Mouse (Mus musculus): ENCODE data around the gene Prss48. TPM values are rescaled to one million over a fixed set of nuclear protein-coding genes. Genes with fewer than 3 reads are reported as not detected.

Gene Prss48
- total and polyA plus RNA-seq, 2 experiments from 2014 or later, result not detected

DNA sequence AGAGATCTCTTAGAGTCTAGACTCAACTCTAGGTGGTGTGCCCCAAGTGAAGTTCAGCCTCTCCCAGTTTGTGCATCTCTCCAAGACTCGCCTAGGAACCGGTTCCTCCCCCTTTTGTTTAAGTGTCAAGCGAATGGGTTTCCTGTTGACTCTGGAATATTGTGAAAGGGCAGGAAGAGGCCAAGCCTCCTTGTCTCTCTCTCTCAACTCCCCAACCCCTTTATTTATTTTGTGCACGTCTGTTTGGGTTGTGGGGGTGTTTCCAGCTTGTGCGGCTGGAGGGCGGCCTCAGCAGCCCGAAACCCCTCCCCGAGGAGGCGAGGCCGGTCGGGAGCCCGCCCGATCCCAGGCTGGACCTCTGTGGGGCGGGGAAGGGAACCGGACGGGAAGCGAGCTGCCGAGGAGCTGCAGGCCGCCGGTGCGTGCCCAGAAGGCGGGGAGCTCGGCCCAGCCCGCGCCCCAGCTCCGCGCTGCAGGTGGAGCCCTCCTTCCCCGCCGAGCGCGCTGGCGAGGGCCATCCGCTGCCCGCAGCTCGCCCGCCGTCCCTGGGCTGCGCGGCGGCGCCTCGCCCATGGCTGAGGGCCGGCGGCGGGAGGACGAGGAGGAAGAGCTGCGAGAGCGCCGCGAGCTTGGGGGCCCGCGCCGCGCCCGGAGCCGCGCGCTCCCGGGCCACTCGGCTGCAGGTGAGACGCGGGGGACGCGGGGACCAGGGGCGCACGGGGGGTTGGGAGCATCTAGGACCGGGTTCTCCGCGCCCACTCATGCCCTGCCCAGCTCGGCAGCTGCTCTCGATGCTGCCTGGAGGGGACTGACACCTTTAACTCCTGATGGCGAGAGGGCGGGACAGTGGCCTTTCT is 31.3 kb downstream of the Prss48 start, which contains the start of gene Sh3d19:
Gene Sh3d19 (plus strand): TSS at position 368 of the 857 bp plus-strand sequence.
- peak; percentile 80 for DNase-seq (ENCODE audit: low spot score)
- Histone ChIP-seq H3K4me1 (ENCODE audit: control insufficient read depth, insufficient read depth) (0 out of 2 replicates have a peak, but pooled peaks cover 6% of the 10 kb centered on the region), H3K9me3 (replicated peaks; ENCODE audit: control insufficient read depth, low read length) (no peaks in the 10 kb centered on the region), H3K4me3 (ENCODE audit: low read depth, low read length) (peak within 1 kb of the TSS; percentile 95), H3K27me3 (ENCODE audit: control insufficient read depth, insufficient read depth, low read length) (no peaks in the 10 kb centered on the region), H3K36me3 (replicated peaks; ENCODE audit: control insufficient read depth, insufficient read depth, low read length) (no peaks in the 10 kb centered on the region), H3K9ac (replicated peaks; ENCODE audit: low read depth, low read length) (peak within 1 kb of the TSS; percentile 81), H3K4me2 (ENCODE audit: low read depth, low read length) (peak within 1 kb of the TSS; percentile 94), H3K27ac (ENCODE audit: low read depth) (peak within 1 kb of the TSS; percentile 74)
- ATAC-seq (ENCODE audit: insufficient read depth, low read depth), result peak; percentile 91
- no peak for TF ChIP-seq CTCF (IDR thresholded peaks at IDR 0.05; ENCODE audit: low read depth)
- TF ChIP-seq EP300 (IDR thresholded peaks at IDR 0.05; ENCODE audit: low read depth), result no peak
- under 1% methylated on average over 48 of the region's 73 CpGs for WGBS

DNA sequence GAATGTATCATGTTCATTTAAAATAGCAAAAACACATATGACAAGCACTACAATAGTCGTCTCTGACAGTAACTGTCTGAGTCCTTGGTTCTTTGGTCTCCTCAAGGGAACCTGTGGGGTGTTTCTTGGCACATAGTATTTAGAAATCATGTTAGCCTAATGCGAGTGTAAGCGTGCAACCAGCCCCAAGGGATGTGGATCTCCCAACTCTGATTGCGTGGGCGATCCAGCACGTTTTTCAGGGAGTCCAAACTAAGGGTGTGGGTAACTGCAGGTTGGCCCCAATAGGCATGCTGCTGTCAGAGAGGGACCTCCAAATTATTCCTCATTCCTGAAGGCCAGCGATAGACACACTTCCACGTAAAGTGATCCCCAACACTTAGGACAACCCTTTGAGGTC is 33.3 kb downstream of the Prss48 start:
- H3K36me3 ChIP-seq (replicated peaks; ENCODE audit: control insufficient read depth, insufficient read depth, low read length), result no peaks in the 10 kb centered on the region
- 91% methylated on average over 8 of the region's 8 CpGs for WGBS
- H3K9ac ChIP-seq (replicated peaks; ENCODE audit: low read depth, low read length), result no peak overlapping the region
- no peaks in the 10 kb centered on the region for H3K9me3 ChIP-seq (replicated peaks; ENCODE audit: control insufficient read depth, low read length)
- no peak for ATAC-seq (ENCODE audit: insufficient read depth, low read depth)
- no peak overlapping the region for H3K4me2 ChIP-seq (ENCODE audit: low read depth, low read length)
- H3K4me3 ChIP-seq (ENCODE audit: low read depth, low read length), result no peak overlapping the region
- H3K4me1 ChIP-seq (ENCODE audit: control insufficient read depth, insufficient read depth), result 0 out of 2 replicates have a peak, but pooled peaks cover 6% of the 10 kb centered on the region
- DNase-seq (ENCODE audit: low spot score), result no peak
- no peaks in the 10 kb centered on the region for H3K27me3 ChIP-seq (ENCODE audit: control insufficient read depth, insufficient read depth, low read length)
- no peak overlapping the region for H3K27ac ChIP-seq (ENCODE audit: low read depth)
- TF ChIP-seq CTCF (IDR thresholded peaks at IDR 0.05; ENCODE audit: low read depth), result no peak
- no peak for TF ChIP-seq EP300 (IDR thresholded peaks at IDR 0.05; ENCODE audit: low read depth)

DNA sequence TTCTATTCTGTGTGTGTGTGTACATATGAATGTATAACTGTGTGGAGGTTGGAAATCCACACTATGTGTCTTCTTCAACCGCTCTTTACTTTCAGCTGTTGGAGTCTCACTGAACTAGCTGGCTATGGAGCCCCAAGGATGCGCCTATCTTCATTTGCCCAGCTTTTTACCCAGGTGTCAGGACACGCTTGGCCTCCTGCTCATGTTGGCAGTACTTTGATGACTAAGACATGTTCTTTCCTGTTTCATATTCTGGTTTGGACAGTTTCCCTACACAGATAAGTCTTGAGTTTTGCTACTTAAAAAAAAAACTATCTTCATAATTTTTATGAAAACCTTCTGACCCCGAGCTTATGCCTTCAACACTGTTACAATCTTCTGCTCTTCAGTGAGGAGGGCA is 36.8 kb downstream of the Prss48 start:
- H3K4me2 ChIP-seq (ENCODE audit: low read depth, low read length), result no peak overlapping the region
- H3K27me3 ChIP-seq (ENCODE audit: control insufficient read depth, insufficient read depth, low read length), result no peaks in the 10 kb centered on the region
- 0 out of 2 replicates have a peak, but pooled peaks cover 2% of the 10 kb centered on the region for H3K4me1 ChIP-seq (ENCODE audit: control insufficient read depth, insufficient read depth)
- H3K36me3 ChIP-seq (replicated peaks; ENCODE audit: control insufficient read depth, insufficient read depth, low read length), result no peaks in the 10 kb centered on the region
- ATAC-seq (ENCODE audit: insufficient read depth, low read depth) (no peak), DNase-seq (ENCODE audit: low spot score) (no peak)
- peaks cover 8% of the 10 kb centered on the region; the same call in 1 of the 2 replicates for H3K9me3 ChIP-seq (replicated peaks; ENCODE audit: control insufficient read depth, low read length)
- no peak overlapping the region for H3K9ac ChIP-seq (replicated peaks; ENCODE audit: low read depth, low read length)
- no peak overlapping the region for H3K4me3 ChIP-seq (ENCODE audit: low read depth, low read length)
- no peak for TF ChIP-seq EP300 (IDR thresholded peaks at IDR 0.05; ENCODE audit: low read depth)
- no peak for TF ChIP-seq CTCF (IDR thresholded peaks at IDR 0.05; ENCODE audit: low read depth)
- no peak overlapping the region for H3K27ac ChIP-seq (ENCODE audit: low read depth)
- WGBS, result 83% methylated on average over 4 of the region's 4 CpGs

DNA sequence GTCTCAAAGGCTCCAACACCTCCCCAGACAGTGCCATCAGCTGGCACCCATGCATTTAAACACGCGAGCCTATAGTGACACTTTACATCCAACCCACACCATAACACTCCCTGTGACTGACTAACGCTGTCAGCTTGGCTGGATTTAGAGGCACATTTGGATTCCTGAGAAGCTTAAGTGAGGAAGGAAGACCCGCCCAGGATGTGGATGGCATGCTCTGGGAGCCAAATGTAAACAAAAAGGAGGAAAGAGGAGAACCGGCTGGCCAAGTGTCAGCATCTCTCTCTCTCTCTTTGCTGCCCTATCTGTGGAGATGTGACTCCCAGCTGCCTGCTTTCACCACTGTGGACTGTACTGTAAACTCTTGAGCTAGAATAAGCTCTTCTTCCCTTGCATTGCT is 41.2 kb downstream of the Prss48 start:
- no peak for TF ChIP-seq CTCF (IDR thresholded peaks at IDR 0.05; ENCODE audit: low read depth)
- no peak for TF ChIP-seq EP300 (IDR thresholded peaks at IDR 0.05; ENCODE audit: low read depth)
- DNase-seq (ENCODE audit: low spot score) (no peak), ATAC-seq (ENCODE audit: insufficient read depth, low read depth) (no peak)
- no peaks in the 10 kb centered on the region for H3K27me3 ChIP-seq (ENCODE audit: control insufficient read depth, insufficient read depth, low read length)
- no peak overlapping the region for H3K4me3 ChIP-seq (ENCODE audit: low read depth, low read length)
- H3K9ac ChIP-seq (replicated peaks; ENCODE audit: low read depth, low read length), result no peak overlapping the region
- no peaks in the 10 kb centered on the region for H3K36me3 ChIP-seq (replicated peaks; ENCODE audit: control insufficient read depth, insufficient read depth, low read length)
- H3K4me1 ChIP-seq (ENCODE audit: control insufficient read depth, insufficient read depth), result no peaks in the 10 kb centered on the region
- H3K27ac ChIP-seq (ENCODE audit: low read depth), result no peak overlapping the region
- H3K4me2 ChIP-seq (ENCODE audit: low read depth, low read length), result no peak overlapping the region
- 33% methylated on average over 5 of the region's 5 CpGs for WGBS
- peaks cover 8% of the 10 kb centered on the region; the same call in 1 of the 2 replicates for H3K9me3 ChIP-seq (replicated peaks; ENCODE audit: control insufficient read depth, low read length)

- H3K9ac ChIP-seq (replicated peaks; ENCODE audit: low read depth, low read length), result no peak overlapping the region
Observed at GRCm38 (mm10) chr3:85959669-85960068, 42.6 kb downstream of the Prss48 start.

More at GRCm38 (mm10) chr3:85959669-85960068, 42.6 kb downstream of the Prss48 start:
- Histone ChIP-seq H3K4me3 (ENCODE audit: low read depth, low read length) (no peak overlapping the region), H3K4me2 (ENCODE audit: low read depth, low read length) (no peak overlapping the region), H3K36me3 (replicated peaks; ENCODE audit: control insufficient read depth, insufficient read depth, low read length) (no peaks in the 10 kb centered on the region), H3K9me3 (replicated peaks; ENCODE audit: control insufficient read depth, low read length) (peaks cover 8% of the 10 kb centered on the region; the same call in 1 of the 2 replicates), H3K27me3 (ENCODE audit: control insufficient read depth, insufficient read depth, low read length) (no peaks in the 10 kb centered on the region), H3K27ac (ENCODE audit: low read depth) (no peak overlapping the region), H3K4me1 (ENCODE audit: control insufficient read depth, insufficient read depth) (no peaks in the 10 kb centered on the region)
- DNase-seq (ENCODE audit: low spot score) (no peak), ATAC-seq (ENCODE audit: insufficient read depth, low read depth) (no peak)
- 75% methylated on average over 1 of the region's 1 CpGs for WGBS
- TF ChIP-seq EP300 (IDR thresholded peaks at IDR 0.05; ENCODE audit: low read depth), result no peak
- no peak for TF ChIP-seq CTCF (IDR thresholded peaks at IDR 0.05; ENCODE audit: low read depth)
